Mouse (Mus musculus) forebrain, embryonic 15.5 days (tissue): ENCODE measurements around the gene Prpf6. TPM values are rescaled to one million over a fixed set of nuclear protein-coding genes. Genes with fewer than 3 reads are reported as not detected.

Experiments used
- ATAC-seq: fragments of 200-750 bp; cut with Nextera tagmentation; replicated peaks from 2 replicates; pipeline ENCODE4 v1.8.0; 2017; ENCODE audit warnings: mild to moderate bottlenecking, moderate TSS enrichment, moderate library complexity
- H3K27ac ChIP-seq: fragments of 300-500 bp; sonication (generic); replicated peaks from 2 replicates; pipeline ENCODE4 v1.5.1; 2015; ENCODE audit warnings: mild to moderate bottlenecking, inconsistent platforms
- H3K27me3 ChIP-seq: fragments of 300-500 bp; sonication (generic); 2 replicates; pipeline ENCODE4 v1.6.1; 2015; ENCODE audit warnings: inconsistent platforms
- H3K36me3 ChIP-seq: fragments of 300-500 bp; sonication (generic); 2 replicates; pipeline ENCODE4 v1.6.1; 2015; ENCODE audit warnings: mild to moderate bottlenecking, inconsistent platforms
- H3K4me1 ChIP-seq: fragments of 300-500 bp; sonication (generic); 2 replicates; pipeline ENCODE4 v1.6.1; 2015; ENCODE audit warnings: inconsistent platforms
- H3K4me2 ChIP-seq: fragments of 300-500 bp; sonication (generic); replicated peaks from 2 replicates; pipeline ENCODE4 v1.6.1; 2015; ENCODE audit warnings: mild to moderate bottlenecking, inconsistent platforms
- H3K4me3 ChIP-seq: fragments of 300-500 bp; sonication (generic); 2 replicates; pipeline ENCODE4 v1.5.1; 2015; ENCODE audit warnings: mild to moderate bottlenecking, inconsistent platforms
- H3K9ac ChIP-seq: fragments of 300-500 bp; sonication (generic); replicated peaks from 2 replicates; pipeline ENCODE4 v1.6.1; 2015; ENCODE audit warnings: mild to moderate bottlenecking, inconsistent platforms
- H3K9me3 ChIP-seq: fragments of 300-500 bp; sonication (generic); 2 replicates; pipeline ENCODE4 v1.6.1; 2016; ENCODE audit warnings: inconsistent platforms
- WGBS: fragments of 180-500 bp; shearing (Covaris S2); methylation state at CpG from one replicate; pipeline ENCODE4 v1.1.7; 2015; ENCODE audit warnings: mixed read lengths; 5-methylcytosine and 5-hydroxymethylcytosine counted together
- polyA plus RNA-seq: library from polyadenylated mRNA; unstranded; fragments of >200 nt; fragmentation: Nextera tagmentation; extraction: Ambion mirVana; gene quantifications from 2 replicates; pipeline ENCODE4 v1.2.1, GENCODE M21; 2015

Gene Prpf6
- polyA plus RNA-seq, 1 experiment from 2014 or later, result 72.1 TPM

DNA sequence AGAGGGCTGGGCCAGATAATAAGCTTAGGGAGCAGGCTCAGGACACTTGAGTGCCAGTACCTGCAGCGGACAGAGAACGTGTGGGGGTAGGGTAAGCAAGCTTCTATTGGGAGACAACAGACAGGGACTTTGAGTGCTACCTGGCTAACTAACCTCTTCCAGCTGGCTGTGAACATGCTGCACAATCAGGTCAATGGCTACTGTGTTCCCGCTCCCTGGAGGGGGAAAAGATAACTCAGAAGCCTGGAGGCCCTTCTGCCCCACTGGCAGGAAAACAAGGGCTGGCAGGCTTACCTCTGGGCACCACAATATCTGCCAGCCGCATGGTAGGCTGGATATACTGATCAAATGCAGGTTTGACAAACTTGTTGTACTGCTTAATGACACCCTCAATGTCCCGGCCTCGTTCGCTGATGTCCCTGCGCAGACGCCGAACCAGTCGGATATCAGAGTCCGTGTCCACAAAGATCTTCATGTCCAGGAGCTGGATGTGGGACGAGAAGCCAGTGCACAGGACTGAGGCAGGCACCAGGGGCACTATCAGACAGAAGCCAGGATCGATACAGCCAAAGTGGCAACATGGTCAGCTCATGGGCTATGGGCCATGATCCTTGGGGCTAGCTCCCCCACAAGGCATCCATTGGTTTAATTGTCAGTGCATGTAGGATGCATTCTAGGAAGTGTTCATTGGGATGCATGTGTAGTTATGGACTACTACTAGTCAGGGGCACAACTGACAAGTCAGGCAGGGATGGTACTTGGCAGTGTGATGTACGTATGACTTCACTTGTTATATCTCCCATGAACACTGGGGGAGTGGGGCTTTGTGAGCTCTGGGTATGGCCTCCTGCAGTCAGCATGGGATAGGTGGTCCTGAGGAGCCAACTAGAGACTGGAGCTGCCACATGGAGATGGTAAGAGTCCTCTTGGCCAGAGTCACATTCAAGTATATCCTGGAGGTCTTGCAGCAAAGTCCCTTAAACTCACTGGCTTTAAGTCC, 18.4 kb upstream of the Prpf6 start:
- Histone ChIP-seq H3K27me3 (no peaks in the 10 kb centered on the region), H3K9ac (no peak overlapping the region)

DNA sequence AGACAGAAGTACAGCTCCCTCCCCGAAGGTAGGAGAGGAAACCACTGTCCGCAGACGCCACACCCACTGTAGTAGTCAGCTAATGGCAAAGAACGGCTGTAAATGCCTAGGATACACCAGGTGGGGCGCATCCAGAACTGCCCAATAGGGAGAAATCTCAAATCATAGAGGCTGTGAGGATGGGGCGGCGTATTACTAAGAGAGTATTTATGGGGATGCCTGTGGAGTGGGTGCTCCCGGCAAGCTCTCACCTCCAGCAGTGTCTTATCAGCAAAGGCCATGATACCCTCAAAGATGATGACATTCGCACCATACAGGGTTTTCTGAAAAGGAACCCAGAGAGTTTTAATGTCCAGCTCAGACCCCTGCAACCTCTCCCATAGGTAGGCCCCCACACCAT, 17.7 kb upstream of the Prpf6 start:
- Histone ChIP-seq H3K27ac (no peak overlapping the region), H3K4me3 (no peak overlapping the region), H3K4me2 (no peak overlapping the region), H3K4me1 (peaks cover 12% of the 10 kb centered on the region; the same call in 1 of the 2 replicates), H3K36me3 (peaks cover 4% of the 10 kb centered on the region; the same call in 1 of the 2 replicates), H3K27me3 (no peaks in the 10 kb centered on the region), H3K9ac (no peak overlapping the region), H3K9me3 (no peaks in the 10 kb centered on the region)
- ATAC-seq, result no peak
- 90% methylated on average over 9 of the region's 9 CpGs for WGBS

More for the DNA sequence above, 18.4 kb upstream of the Prpf6 start:
- Histone ChIP-seq H3K4me2 (no peak overlapping the region), H3K36me3 (peaks cover 4% of the 10 kb centered on the region; the same call in 1 of the 2 replicates), H3K9me3 (no peaks in the 10 kb centered on the region), H3K4me1 (peaks cover 10% of the 10 kb centered on the region; the same call in 1 of the 2 replicates), H3K27ac (no peak overlapping the region), H3K4me3 (no peak overlapping the region)
- no peak for ATAC-seq
- WGBS, result 95% methylated on average over 15 of the region's 15 CpGs

DNA sequence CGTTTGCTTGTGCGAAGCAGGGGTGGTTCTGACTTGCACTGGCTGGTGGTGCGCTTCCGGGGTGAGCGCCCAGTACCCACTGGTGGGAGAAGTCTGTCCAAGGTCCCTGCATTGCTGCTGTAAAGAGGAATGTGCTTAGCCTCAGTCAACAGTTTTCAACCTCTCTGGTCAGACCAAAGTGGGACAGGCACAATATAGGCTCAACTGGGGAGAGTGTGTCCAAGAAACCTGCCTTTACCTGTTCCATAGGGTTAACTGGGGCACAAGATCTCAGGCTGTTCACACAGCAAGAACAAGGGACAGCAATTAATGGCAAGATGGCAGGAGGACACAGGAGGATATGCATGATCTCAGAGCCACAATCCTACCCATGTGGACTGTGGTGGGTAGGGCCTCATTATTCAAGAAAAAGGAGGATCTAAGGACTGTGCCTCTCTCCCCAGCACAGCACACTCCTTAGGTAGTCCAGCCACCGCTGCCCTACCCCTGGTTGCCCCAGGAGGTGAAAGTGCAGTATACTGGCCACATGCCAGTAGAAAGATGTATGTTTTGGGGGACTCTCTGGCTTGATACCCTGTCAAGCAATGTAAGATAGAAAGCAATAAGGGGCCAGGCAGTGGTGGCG, 16.6 kb upstream of the Prpf6 start:
- H3K27me3 ChIP-seq, result no peaks in the 10 kb centered on the region
- no peak overlapping the region for H3K4me3 ChIP-seq
- no peak overlapping the region for H3K27ac ChIP-seq
- peaks cover 16% of the 10 kb centered on the region for H3K4me1 ChIP-seq
- ATAC-seq, result no peak
- H3K9me3 ChIP-seq, result no peaks in the 10 kb centered on the region
- no peak overlapping the region for H3K9ac ChIP-seq
- H3K36me3 ChIP-seq, result peaks cover 4% of the 10 kb centered on the region; the same call in 1 of the 2 replicates
- 95% methylated on average over 7 of the region's 7 CpGs for WGBS
- H3K4me2 ChIP-seq, result no peak overlapping the region

DNA sequence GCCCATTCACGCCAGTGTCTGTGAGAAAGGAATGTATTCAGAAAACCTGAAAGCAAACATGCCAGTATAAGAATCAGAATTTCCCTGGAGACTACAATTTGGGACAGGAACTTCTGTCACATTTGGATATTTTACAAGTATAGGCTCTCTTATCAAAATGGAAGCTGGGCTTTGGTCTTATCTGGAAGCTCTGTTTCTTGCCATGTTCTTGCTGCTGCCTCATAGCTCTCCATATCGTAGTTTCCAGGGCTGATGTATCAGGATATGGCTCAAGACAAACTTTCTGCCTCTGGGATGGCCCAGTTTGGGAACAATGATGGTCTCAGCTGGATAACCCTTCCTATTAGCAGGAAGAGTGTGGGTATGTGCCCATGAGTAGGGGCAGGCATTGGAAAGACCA, 15.1 kb upstream of the Prpf6 start:
- no peak overlapping the region for H3K27ac ChIP-seq
- no peak overlapping the region for H3K9ac ChIP-seq
- no peak overlapping the region for H3K4me3 ChIP-seq
- 89% methylated on average over 2 of the region's 2 CpGs for WGBS
- no peaks in the 10 kb centered on the region for H3K9me3 ChIP-seq
- peaks cover 4% of the 10 kb centered on the region; the same call in 1 of the 2 replicates for H3K36me3 ChIP-seq
- H3K4me2 ChIP-seq, result no peak overlapping the region
- H3K27me3 ChIP-seq, result no peaks in the 10 kb centered on the region
- peaks cover 27% of the 10 kb centered on the region for H3K4me1 ChIP-seq
- ATAC-seq, result no peak

DNA sequence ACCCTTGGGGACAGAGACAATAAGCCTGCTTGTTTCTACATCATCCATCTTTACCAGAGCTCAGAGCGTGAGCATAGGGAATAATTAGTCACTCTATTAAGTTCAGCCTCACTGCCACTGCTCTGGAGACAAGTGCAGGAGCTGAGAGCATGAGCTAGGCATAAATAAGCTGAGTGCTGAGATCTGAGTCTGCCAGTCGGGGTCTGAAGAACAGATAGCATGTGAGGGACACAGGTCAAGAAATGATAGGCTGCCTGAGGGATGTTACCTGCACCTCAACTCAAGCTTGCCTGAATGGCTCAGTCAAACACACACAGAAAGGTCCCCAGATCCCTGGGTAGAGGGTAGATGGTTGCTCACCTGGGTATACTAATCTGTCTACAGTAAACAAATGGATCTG, 14.5 kb upstream of the Prpf6 start:
- ATAC-seq, result no peak
- WGBS, result 79% methylated on average over 2 of the region's 2 CpGs
- H3K9ac ChIP-seq, result no peak overlapping the region
- H3K9me3 ChIP-seq, result no peaks in the 10 kb centered on the region
- H3K4me2 ChIP-seq, result no peak overlapping the region
- H3K4me1 ChIP-seq, result peaks cover 30% of the 10 kb centered on the region
- H3K27me3 ChIP-seq, result no peaks in the 10 kb centered on the region
- no peak overlapping the region for H3K27ac ChIP-seq
- H3K4me3 ChIP-seq, result no peak overlapping the region
- peaks cover 4% of the 10 kb centered on the region; the same call in 1 of the 2 replicates for H3K36me3 ChIP-seq

DNA sequence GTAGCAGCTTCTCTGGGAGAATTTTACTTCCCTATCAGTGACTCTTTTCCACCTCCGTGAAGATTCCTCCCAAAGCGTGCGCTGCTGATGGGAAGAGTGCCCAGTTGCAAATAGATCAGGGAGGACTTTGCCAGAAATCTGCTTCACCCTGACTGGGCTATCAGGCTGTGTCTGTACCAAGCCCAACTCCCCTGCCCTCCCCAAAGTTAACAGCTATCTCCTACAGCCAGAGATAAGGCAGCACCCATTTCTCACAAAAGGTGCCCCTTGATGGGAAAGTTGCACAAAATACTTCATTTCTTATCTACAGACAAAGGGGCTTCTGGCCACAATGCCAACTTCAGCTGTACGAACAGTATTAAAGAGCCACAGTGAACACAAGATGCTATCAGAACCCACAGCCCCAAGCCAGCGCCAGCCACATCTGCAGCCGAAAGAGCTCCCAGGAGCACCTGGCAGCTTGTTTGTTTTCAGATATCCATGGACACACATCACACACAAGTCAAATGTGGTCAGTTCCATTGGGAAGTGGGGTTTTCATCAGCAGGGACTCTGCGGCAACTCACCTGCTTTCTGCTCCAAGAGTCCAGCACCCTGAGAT, 13.6 kb upstream of the Prpf6 start:
- 77% methylated on average over 7 of the region's 7 CpGs for WGBS
- no peak overlapping the region for H3K4me3 ChIP-seq
- no peak overlapping the region for H3K9ac ChIP-seq
- H3K4me2 ChIP-seq, result no peak overlapping the region
- no peak overlapping the region for H3K27ac ChIP-seq
- peaks cover 32% of the 10 kb centered on the region for H3K4me1 ChIP-seq
- H3K36me3 ChIP-seq, result peaks cover 6% of the 10 kb centered on the region; the same call in 1 of the 2 replicates
- no peak for ATAC-seq
- no peaks in the 10 kb centered on the region for H3K9me3 ChIP-seq
- no peaks in the 10 kb centered on the region for H3K27me3 ChIP-seq

DNA sequence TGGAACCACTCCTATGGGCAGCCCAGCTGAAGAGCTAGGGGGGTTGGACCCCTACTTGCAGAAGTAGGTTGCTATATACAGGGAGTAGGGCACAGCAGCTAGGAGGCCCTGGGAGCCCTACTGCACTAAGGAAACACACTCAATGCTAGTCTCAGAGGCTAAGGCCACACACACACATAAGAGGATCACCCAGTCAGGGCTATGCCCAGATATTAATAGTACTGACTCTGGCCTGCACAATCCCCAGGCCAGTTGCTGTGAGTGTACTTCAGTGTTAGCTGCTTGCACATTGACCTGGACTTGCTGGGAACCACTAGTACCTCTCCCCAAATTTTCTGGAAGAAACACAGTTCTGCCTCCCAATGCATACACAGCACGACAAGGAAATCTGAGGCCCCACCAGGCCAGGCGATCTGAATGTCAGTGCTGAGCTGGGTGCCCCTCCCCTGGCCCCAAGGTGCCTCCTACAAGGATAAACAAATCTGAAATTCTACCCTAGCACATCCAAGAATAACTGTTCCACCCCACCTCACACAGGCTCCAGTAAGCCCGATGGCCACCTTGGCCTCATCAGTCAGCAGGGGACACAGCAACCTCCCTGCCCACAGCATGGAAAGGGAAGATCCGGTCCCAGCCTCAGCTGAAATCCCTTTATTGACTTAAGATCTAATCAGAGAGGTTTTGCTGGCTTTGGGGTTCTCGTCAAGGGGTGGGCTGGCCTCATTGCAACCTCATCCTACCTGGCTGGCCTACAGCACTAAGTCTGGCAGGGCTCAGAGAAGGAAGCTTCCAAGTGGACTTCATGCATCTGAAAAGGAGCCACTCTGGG, 12.7 kb upstream of the Prpf6 start:
- WGBS, result 77% methylated on average over 5 of the region's 5 CpGs
- ATAC-seq, result no peak
- H3K36me3 ChIP-seq, result peaks cover 10% of the 10 kb centered on the region

DNA sequence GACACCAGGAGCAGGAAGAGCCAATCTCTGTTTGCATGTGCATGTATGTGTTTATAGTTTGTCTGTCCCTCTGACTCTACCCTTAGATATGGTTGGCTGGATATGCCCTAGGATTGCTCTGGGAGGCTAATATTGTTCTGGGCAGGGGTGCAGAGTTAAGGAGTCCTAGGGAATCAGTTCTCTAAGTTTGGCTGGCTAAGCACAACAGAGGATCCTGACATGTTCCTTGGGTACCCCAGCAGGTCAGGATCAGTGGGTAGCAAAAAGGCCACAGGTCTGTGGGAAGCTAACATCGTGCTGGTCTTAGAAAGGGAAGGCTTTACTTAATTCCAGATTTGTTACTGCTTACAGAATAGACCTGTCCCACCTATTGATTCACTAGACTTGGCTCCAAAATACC, 12.0 kb upstream of the Prpf6 start:
- Histone ChIP-seq H3K36me3 (peaks cover 16% of the 10 kb centered on the region), H3K4me3 (no peak overlapping the region), H3K9ac (no peak overlapping the region), H3K9me3 (no peaks in the 10 kb centered on the region), H3K4me2 (no peak overlapping the region), H3K27ac (no peak overlapping the region), H3K4me1 (peaks cover 32% of the 10 kb centered on the region), H3K27me3 (no peaks in the 10 kb centered on the region)
- no peak for ATAC-seq
- 96% methylated on average over 1 of the region's 1 CpGs for WGBS

More for the DNA sequence above, 12.7 kb upstream of the Prpf6 start:
- Histone ChIP-seq H3K9me3 (no peaks in the 10 kb centered on the region), H3K4me2 (no peak overlapping the region), H3K27ac (no peak overlapping the region), H3K4me3 (no peak overlapping the region), H3K27me3 (no peaks in the 10 kb centered on the region), H3K4me1 (peaks cover 32% of the 10 kb centered on the region), H3K9ac (no peak overlapping the region)

DNA sequence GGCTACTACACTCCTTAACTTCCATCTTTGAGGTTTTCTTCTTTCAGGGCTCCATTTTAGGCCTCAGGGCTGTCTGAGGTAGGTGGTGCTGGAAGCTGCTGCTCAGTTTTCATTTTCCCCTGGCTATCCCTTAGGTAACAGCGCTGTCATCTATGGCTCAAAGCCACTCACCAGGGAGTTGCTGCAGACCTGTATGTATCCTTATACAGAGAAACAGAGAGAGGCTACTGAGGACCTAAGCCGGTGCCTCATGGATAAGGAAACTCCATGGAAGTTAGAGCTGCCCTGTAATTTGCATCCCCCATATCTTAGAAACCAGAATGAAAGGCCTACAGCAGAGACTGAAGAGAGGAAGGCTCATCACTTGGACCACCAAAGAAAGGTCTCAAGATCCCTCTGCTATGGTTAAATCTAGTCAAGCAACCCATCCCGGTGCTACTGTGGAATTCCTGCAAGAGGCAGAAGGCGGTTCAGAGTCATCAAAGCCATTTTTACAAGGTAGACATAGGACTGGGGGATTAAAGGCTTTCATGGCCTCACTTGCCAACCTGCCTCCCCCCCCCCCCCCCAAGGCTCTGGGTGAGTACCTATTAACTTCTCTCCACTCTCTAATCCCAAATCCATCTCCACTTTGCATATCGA, 11.4 kb upstream of the Prpf6 start:
- ATAC-seq, result no peak
- peaks cover 32% of the 10 kb centered on the region for H3K4me1 ChIP-seq
- peaks cover 22% of the 10 kb centered on the region for H3K36me3 ChIP-seq
- H3K9ac ChIP-seq, result peak overlapping the region; percentile 82; the same call in 1 of the 2 replicates
- 83% methylated on average over 5 of the region's 5 CpGs for WGBS
- H3K27me3 ChIP-seq, result no peaks in the 10 kb centered on the region
- H3K9me3 ChIP-seq, result no peaks in the 10 kb centered on the region
- H3K4me2 ChIP-seq, result peak overlapping the region; percentile 84
- H3K4me3 ChIP-seq, result peak overlapping the region; percentile 73
- H3K27ac ChIP-seq, result no peak overlapping the region; the same call in 1 of the 2 replicates

DNA sequence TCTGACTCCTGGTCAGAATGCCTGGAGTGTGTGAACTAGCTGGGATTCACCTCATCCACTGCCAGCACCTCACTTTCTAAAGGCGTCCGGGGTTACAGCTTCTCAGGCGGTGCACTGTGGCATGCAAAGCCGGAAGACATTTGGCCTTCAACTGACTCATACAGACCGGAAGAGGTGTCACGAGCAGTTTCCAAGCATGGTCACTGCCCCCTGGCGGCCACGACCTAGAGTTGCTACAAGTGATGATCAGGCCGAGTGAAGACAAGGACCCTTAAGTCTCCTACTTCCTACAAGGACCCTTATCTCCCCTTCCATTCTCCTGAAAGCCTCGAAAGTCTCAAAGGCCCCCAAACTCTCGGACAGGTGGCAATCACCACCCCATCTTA, 10.7 kb upstream of the Prpf6 start:
- Histone ChIP-seq H3K4me3 (peak overlapping the region; percentile 73), H3K4me2 (peak overlapping the region; percentile 84), H3K27ac (peak overlapping the region; percentile 91), H3K9ac (peak overlapping the region; percentile 82), H3K27me3 (no peaks in the 10 kb centered on the region), H3K9me3 (no peaks in the 10 kb centered on the region), H3K4me1 (peaks cover 32% of the 10 kb centered on the region), H3K36me3 (peaks cover 30% of the 10 kb centered on the region)
- peak; percentile 73 for ATAC-seq
- WGBS, result under 1% methylated on average over 11 of the region's 11 CpGs
